Mouse (Mus musculus): ENCODE results near the gene Olfr16.

Gene Olfr16

DNA sequence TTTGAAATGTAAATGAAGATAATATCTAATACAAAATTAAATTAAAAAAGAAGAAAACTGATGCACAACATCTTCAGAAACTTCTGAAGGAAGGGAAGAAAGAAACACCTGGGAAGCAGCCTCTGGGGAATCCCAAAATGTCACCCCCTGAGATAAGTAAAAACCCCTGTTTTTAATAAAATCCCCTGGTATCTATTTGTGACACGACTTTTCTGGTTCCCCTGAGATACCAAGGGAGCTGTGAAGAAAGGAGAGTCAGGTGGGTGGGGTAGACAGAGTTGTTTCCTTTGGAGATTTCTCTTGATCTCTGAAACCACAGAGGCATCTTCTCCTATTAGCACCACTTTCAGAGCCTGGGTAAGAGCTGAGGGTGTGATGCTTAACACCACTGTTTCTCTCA, at the start of gene Olfr16:
TSS of gene Olfr16 (plus strand) at position 250 of the 400 bp plus-strand sequence.
- no peak for DNase-seq (ENCODE audit: low read depth in 2 of 2, low spot score in 2 of 2)

DNA sequence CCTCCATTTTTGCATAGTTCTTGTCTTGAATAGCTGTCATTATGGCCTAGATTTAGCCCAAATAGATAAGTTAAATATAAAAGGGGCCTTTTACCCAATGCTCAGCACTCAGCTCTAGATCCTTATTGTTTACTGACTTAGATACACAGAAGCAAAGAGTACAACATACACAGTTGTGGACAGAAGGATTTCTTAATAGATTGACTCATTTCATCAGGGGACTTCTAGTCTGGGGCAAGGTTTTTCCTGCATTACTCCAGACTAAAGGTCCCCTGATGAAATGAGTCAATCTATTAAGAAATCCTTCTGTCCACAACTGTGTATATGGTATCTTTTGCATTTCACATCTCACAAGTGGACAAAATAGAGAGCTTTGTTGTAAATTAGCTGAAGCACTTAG, 46.9 kb upstream of the Olfr16 start:
- DNase-seq (ENCODE audit: low read depth in 2 of 2, low spot score in 2 of 2) = no peak

GRCm38 (mm10) chr1:172917115-172917514, 33.1 kb upstream of the Olfr16 start:
- no peak for DNase-seq (ENCODE audit: low read depth in 2 of 2, low spot score in 2 of 2)

- no peak for DNase-seq (ENCODE audit: low read depth in 2 of 2, low spot score in 2 of 2)
Observed at GRCm38 (mm10) chr1:172918450-172918849, 31.8 kb upstream of the Olfr16 start.

- DNase-seq (ENCODE audit: low read depth in 2 of 2, low spot score in 2 of 2) = no peak
Observed at GRCm38 (mm10) chr1:172932197-172932596, 18.0 kb upstream of the Olfr16 start.

DNA sequence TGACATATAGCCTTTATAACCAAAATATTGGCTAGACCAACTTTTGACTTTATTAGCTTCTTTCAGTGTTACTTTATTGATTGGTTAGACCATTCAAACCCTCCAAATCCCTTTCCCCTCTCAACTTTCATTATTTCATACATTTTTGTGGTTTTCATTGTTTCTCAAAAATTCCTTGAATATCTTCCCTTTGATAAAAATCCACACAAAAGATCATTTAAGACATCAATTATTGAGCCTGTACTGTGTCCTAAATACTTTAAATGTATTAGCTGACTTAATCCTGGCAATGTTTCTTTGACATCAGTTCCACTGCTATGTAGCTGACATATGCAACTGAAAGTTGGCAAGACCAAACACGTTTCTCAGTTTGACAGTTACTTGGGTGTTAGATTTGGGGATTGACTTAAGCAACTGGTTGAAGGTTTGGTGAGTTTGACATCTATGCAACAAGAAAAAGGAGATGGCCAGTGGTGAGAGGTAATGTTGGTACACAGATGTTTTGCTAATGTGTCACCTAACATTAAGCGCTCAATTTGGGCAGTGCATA, 1.0 kb downstream of the Olfr16 start:
- DNase-seq (ENCODE audit: low read depth in 2 of 2, low spot score in 2 of 2) = no peak

- no peak for DNase-seq (ENCODE audit: low read depth in 2 of 2, low spot score in 2 of 2)
Observed at GRCm38 (mm10) chr1:172955376-172955775, 5.2 kb downstream of the Olfr16 start.

- DNase-seq (ENCODE audit: low read depth in 2 of 2, low spot score in 2 of 2) = no peak
Observed at GRCm38 (mm10) chr1:172960452-172960851, 10.2 kb downstream of the Olfr16 start.

GRCm38 (mm10) chr1:172989794-172990634, 39.8 kb downstream of the Olfr16 start:
- DNase-seq (ENCODE audit: low read depth in 2 of 2, low spot score in 2 of 2) = no peak

GRCm38 (mm10) chr1:172990635-172991009, 40.4 kb downstream of the Olfr16 start:
- no peak for DNase-seq (ENCODE audit: low read depth in 2 of 2, low spot score in 2 of 2)

Data from CD8-positive naive resting alpha-beta T cell, adult 2 months (primary cell).